ENCODE assay signal across 26 mouse cellular contexts in genomic region chrX:83487598-83487997, GRCm38 (mm10). TPM values are rescaled to one million over a fixed set of nuclear protein-coding genes. Genes with fewer than 3 reads are reported as not detected.
DNase-seq lines count a peak whose midpoint lies in the region; TF ChIP-seq lines count a peak whose summit lies in the region.
"Had no signal": no experiment of that assay in that cellular context is flagged by ENCODE, and none has a peak within 500 bp of the region (broad histone marks: within the 10 kb centered on the region; RNA-seq: fewer than 3 reads in every experiment).

Gene Tsga8, minus strand, starts transcription at chrX:83487924.

- TF ChIP-seq POLR2A in testis, adult 2 months (IDR thresholded peaks at IDR 0.05; ENCODE audit: control insufficient read depth, low read depth, low read length) = peak; percentile 91; the same call in 1 of the 2 replicates

- TF ChIP-seq CTCF in testis, adult 2 months (IDR thresholded peaks at IDR 0.05; ENCODE audit: control insufficient read depth, insufficient read depth, insufficient replicate concordance, low read depth, low read length) = no peak

- no peaks in the 10 kb centered on the region for H3K36me3 ChIP-seq in testis, adult 2 months (ENCODE audit: control insufficient read depth, insufficient read depth, low read length)
- H3K36me3 ChIP-seq: embryonic facial prominence, embryonic 13.5 days; embryonic facial prominence, embryonic 15.5 days; forebrain, embryonic 10.5 days; forebrain, embryonic 12.5 days had no signal

- H3K27ac ChIP-seq in testis, adult 2 months (ENCODE audit: control insufficient read depth, insufficient read depth, low read depth, low read length) = peak within 1 kb of the TSS; percentile 94
- H3K27ac ChIP-seq: embryonic facial prominence, embryonic 13.5 days; embryonic facial prominence, embryonic 15.5 days; forebrain, embryonic 10.5 days; forebrain, embryonic 12.5 days had no signal

- peak within 1 kb of the TSS; percentile 88 for H3K4me3 ChIP-seq in testis, adult 2 months (ENCODE audit: control insufficient read depth, low read depth, low read length)
- H3K4me3 ChIP-seq: embryonic facial prominence, embryonic 13.5 days; embryonic facial prominence, embryonic 15.5 days; erythroblast, embryonic 14.5 days; forebrain, embryonic 10.5 days; forebrain, embryonic 12.5 days had no signal

- H3K4me1 ChIP-seq in testis, adult 2 months (ENCODE audit: control insufficient read depth, insufficient read depth, low read length) = no peaks in the 10 kb centered on the region
- H3K4me1 ChIP-seq: embryonic facial prominence, embryonic 13.5 days; embryonic facial prominence, embryonic 15.5 days; forebrain, embryonic 10.5 days; forebrain, embryonic 12.5 days had no signal

- DNase-seq in testis, postnatal 14 days (ENCODE audit: low spot score) = no peak
- DNase-seq in ES-CJ7 (ENCODE audit: low read depth, low spot score) (peak; percentile 1), ZHBTc4 (ENCODE audit: low read depth, low spot score) (peak; percentile 0)
- DNase-seq in spleen, postnatal 4 days (ENCODE audit: low spot score in 2 of 2) = no peak
- DNase-seq: adrenal gland, adult 2 months; adrenal gland, postnatal 10 days; adrenal gland, postnatal 25 days; B cell, adult 2 months; cerebellum, adult 11 months; cerebellum, adult 18-20 months; cerebellum, adult 8-10 months; cerebellum, adult 9-11 months; cerebellum, postnatal 14 days; embryo, embryonic 11 days had no signal

- no peaks in the 10 kb centered on the region for H3K27me3 ChIP-seq in testis, adult 2 months (ENCODE audit: control insufficient read depth, insufficient read depth, low read length)
- H3K27me3 ChIP-seq: CH12.LX; embryonic facial prominence, embryonic 13.5 days; embryonic facial prominence, embryonic 15.5 days; forebrain, embryonic 12.5 days had no signal

RNA-seq across cellular contexts. Expression of gene Tsga8, which starts in this region (rescaled TPM):
- polyA plus RNA-seq in testis, adult 2 months (2012; rRNA removed) = 250 and 289 TPM in 2 replicates
- polyA plus RNA-seq: adrenal gland, adult 2 months; brain, embryonic 14.5 days; CD4-positive, CD25-positive, alpha-beta regulatory T cell, adult 4 months; embryonic facial prominence, embryonic 11.5 days; embryonic facial prominence, embryonic 13.5 days; embryonic facial prominence, embryonic 15.5 days; erythroblast, embryonic 14.5 days; forebrain, embryonic 10.5 days; forebrain, embryonic 12.5 days; forebrain, embryonic 14.5 days; forebrain, embryonic 16.5 days had no signal

Comparison
In these comparisons a context has a peak if more than half of its experiments do, and no peak if none do; other contexts are left out.
1. DNase-seq: peak in ES-CJ7 (single experiment) and ZHBTc4 (single experiment); none in testis, postnatal 14 days (single experiment) and spleen, postnatal 4 days (0 of 2).